Mouse (Mus musculus) T-helper 2 cell (primary cell): ENCODE data around the gene B3gnt8.

Source experiments
- in situ Hi-C: fragments of 300-600 bp; cut with MboI, MseI; formaldehyde crosslinking; loops from one replicate; pipeline ENCODE4 v1.15.1; 2025; ENCODE audit warnings: high pct_unique_total_duplicates

B3gnt8 gene

DNA sequence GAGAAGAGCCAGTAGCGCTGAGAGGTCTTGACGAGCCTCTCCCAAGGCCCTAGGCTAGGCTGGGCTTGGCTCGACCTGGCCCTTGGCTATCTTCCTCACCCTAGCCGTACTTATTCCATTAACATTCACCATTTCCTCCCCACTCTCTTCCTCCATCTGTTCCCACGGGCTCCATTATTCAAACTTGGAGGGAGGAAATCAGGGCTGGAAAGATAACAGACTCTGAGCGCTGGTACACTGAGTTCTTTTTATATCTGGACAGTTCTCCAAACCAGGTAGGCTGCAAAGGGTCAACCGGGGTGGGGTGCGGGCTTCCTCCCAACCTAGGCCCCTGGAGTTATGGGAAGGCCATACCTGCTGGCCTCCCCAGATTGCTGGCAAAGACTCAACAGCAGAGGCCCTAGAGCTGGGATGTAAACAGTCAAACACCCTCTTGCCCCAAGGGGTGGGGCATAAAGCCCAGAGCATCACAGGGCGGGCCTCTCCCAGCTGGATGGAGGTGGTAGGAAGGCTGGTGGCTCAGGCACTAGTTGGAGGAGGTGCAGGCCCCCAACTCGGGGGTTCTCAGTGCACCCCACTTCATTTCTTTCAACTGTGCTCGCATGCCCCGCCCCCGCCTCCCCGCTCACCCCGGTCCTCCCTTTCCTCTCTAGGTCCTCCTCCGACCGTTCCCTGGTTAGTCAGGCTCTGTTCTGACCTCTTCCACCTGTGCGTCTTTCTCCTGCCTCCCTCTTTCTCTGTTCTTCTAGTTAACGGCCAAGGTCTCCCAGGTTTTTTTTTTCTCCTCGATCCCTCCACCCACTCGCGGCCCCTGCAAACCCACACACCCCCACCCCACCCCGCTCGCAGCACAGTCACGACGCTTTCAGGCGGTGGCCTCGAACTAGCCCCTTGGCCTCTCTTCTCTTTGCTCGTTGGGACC is at the start of gene B3gnt8:
TSS of gene B3gnt8 (plus strand) at position 146 of the 922 bp plus-strand sequence.
- in situ Hi-C loops, result no loop called here

DNA sequence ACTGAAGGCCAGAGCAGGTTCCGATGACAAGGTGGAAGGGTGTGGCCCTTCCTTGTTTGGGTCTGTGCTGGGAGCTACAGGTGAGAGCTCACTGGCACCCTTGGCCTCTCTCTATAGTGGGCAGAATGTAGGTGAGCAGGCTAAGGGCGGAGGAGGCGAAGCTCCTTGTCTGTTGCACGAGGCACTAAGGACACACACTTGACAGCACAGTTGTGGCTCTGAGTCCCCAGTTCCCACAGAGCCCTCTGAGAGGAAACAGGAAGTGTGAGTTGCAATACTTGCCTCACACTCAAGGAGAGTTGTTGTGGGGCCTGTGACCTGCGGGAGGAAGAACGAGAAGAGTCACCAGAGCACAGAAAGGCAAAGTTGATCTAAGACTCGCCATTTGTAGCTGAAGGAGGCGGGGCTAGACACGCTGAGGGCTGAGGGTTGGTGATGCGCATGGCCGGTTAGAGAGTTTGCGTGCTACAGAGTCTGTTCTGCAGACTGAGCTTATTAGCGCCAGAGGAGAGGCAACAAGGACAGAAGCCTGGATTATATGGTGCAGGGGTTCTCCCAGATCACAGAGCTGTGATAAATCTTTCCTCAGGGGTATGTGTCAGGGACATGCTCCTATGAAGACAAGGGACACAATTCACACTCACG is 49.5 kb upstream of the B3gnt8 start:
- in situ Hi-C loops, result loop anchor here (5.0 kb wide), 1 partner anchor 740 kb away; no protein-coding TSS in a partner anchor

DNA sequence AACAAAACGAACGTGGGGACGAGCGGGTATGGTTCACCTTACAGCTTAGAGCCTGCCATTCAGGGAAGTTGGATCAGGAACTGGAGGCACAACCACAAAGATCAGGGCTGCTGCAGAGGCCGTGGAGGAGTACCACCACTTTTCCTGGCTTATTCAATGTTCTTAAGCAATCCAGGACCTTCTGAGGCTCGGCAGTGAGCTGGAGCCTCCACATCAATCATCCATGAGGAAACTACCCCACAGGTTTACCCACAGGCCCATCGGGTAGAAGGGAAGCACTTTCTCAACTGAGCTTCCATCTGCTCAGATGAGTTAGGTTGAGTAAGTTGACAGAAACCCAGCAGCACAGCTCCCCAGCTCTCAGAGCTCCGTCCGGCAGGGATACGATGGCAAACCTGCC is 47.0 kb upstream of the B3gnt8 start:
- in situ Hi-C loops, result loop anchor here (5.0 kb wide), 1 partner anchor 742 kb away; no protein-coding TSS in a partner anchor

DNA sequence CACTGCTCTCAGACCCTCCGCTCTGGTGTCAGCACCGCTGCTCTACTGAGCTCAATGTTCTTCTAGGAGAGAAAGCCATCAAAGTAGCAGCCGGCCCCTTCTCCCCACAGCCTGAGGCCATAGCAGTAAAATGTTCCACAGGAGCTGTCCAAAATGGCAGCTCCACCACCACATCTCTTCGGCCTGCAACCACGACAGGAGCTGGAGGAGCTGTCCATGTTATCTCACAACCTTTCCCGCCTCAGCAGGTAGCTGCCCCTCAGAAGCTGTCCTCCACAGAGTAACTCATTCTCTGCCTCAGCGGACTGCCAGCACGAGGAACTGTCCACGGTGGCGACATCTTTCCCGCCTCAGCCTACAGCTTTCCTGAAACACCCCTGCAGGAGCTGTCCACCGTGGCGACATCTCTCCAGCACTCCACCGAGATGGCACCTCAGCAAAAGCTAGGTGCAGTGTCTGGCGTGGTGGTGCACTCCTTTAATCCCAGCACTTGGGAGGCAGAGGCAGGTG is 44.1 kb upstream of the B3gnt8 start:
- in situ Hi-C loops, result no loop called here

DNA sequence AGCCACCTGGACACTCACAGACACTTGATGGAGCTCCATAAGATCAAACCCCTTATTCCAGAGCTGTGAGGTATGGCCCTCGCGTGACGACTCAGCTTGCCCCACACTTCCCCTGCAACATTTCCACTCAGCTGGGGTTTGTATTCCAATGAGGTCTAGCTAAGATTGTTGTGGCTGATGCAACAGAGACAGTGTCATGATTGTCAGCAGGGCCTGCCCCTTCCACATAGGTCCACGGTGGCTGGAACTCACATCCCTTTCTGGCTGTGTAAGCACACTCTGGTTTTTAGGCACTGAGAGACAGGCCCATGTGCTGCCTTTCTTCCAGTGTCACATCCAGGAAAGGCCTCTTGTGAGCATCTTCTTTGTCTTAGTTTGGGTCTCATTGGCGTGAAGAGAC is 41.8 kb upstream of the B3gnt8 start:
- in situ Hi-C loops, result no loop called here

DNA sequence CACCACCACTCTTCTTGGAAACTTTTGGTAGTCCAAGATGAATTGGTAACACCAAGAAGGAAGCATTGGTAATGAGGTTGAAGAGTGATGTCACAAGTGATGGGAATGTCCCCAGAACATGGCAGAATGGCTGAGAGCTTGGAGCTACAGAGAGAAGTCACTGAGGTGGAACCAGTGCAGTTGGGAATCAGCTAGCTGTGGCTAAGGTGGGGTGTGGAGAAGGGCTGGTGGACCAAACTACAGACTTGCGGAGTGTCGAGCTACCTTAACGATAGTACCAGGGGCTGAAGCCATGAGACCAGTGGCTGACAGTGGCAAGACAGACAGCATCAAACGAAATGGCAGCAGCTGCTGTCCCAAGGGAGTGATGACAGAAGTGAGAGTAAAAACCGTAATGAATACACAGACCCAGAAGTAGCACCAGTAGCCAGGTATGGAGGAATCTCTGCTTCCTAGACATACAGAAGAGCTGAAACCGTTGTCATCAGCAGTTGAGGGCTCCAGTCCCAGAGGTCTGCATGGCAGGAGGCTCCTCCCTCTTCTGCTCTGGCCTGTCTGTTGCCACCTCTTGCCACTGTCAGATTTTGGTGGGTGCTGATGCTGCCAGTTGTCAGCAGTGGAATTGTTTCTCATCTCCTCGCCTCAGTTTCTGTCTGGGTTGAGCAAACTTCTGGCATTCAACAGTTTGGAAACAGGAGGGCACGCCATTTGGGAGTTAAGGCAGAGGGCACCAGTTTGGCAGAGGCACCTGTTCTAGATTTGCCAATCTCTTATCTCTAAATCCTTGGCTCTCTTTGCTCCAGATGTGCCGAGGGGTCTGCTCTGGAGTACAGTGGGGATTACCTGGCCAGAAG is 40.9 kb upstream of the B3gnt8 start:
- in situ Hi-C loops, result no loop called here

DNA sequence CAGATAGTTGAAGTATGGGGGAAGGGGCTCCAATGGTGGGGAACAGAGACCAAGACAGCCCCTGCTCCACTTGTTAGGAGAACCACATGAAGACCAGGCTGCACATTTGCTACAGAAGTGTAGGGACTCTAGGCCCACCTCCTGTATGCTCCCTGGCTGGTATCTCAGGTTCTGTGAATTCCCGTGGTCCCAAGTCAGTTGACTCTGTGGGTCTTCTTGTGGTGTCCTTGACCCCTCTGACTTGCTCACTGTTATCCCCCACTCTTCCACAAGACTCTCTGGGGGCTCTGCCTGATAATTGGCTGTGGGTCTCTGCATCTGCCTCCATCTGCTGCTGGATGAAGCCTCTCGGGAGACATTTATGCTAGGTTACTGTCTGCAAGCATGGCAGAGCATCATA is 35.2 kb upstream of the B3gnt8 start:
- in situ Hi-C loops, result no loop called here

DNA sequence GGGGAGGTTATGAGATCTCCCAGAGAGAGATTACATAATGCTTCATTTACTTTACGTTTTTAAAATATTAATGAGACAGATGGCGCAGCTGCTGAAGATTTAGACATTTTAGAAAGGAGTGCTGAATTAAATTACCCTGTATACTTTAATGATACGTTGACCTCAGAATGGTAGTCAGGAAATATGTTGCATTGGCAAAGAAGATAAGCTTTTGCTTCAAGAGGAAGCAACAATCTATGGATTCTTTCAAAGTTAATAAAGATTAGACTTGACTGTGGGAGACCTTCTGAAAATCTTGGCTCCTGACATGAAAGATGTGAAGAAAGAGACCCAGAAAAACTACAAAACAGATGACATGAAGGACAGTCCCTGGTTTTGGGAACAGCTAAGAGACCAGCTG is 32.6 kb upstream of the B3gnt8 start:
- in situ Hi-C loops, result no loop called here

DNA sequence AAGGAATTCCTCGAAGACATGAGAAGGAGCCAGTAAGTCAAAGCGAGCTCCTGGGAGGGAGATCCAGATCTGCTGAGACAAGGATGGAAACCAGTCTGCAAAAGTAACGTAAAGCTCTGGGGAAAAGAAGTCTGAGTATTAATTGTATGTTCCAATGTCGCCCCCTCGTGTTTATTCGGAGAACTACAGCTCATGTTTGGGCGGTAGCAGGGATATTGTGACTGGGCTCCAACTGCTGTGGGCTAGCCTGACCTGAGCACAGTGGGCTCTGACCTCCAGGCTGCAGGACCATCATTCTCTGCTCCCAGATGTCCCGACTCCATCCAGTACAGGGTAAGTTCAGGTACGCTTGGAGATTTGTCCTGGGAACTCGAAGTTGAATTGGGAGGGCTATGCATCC is 26.8 kb upstream of the B3gnt8 start:
- in situ Hi-C loops, result loop anchor here (5.0 kb wide), 1 partner anchor 167 kb away; no protein-coding TSS in a partner anchor

DNA sequence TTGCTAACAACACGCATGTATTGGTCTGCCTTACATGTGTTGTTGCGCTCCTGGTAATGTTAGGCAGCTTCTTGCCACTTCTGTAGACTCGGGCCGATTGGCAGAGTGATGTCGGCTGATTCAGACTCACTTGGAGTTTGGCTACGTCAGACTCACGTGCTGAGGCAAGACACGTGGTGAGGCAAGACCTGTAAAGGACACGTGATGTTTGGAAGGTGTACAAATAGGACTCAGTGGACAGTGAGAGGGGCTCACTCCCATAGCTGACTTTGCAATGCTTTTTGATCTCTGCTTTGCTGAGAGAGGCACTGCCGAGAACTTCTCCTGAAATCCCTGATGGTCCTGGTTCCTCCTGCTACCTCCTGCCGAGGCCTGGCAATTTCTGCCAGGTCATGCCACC is 25.8 kb upstream of the B3gnt8 start:
- in situ Hi-C loops, result no loop called here

DNA sequence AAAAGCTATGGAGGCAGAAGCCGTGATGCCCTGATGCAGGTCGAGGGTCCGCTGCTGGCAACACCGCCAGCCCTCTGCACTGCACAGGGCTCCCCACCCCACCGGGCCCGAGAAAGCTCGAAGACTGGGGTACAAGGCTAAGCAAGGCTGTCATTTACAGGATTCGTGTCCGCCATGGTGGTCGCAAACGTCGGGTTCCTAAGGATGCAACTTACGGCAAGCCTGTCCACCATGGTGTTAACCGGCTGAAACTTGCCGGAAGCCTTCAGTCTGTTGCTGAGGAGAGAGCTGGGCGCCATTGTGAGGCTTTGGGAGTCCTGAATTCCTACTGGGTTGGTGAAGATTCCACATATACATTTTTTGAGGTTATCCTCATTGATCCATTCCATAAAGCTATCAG is 25.1 kb upstream of the B3gnt8 start:
- in situ Hi-C loops, result no loop called here

DNA sequence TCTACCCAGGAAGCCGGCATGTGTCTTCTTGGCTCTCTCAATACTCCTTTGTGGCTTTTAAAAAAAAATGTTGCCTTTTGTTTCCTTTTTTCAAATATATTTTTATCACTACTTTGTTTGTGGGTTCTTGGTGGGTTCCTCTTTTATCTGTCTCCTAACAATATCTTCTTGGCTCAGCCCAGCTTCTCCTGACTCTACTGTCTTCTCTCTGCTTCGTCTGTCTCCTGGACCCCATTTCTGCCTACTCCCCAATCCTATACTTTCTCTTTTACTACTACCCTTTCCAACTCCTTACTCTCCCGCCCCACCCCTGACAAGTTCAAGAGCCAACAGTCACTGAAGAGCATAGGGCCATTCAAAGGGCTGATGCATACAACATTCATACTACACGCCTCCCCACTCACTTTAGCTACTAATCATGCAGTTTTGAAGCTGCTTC is 19.8 kb upstream of the B3gnt8 start:
- in situ Hi-C loops, result no loop called here

DNA sequence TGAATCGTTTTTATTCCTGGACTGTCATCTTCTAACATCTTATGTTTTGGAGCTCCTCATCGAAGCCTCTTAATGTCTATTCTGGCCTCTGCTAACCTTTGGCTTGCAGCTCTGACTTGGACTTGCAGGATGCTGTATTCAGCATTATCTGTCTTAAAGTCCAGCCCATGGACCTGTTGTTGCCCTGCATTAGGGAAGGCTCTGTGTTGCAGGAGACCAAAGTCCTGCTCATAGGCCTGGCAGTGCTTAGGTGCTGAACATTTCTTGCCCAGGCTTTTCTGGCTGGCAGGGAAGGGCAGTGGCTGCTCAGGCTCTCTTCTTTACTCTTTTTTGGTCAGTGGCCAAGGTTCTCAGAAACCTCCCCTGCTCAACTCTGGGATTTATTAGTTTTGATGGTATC is 19.3 kb upstream of the B3gnt8 start:
- in situ Hi-C loops, result no loop called here

DNA sequence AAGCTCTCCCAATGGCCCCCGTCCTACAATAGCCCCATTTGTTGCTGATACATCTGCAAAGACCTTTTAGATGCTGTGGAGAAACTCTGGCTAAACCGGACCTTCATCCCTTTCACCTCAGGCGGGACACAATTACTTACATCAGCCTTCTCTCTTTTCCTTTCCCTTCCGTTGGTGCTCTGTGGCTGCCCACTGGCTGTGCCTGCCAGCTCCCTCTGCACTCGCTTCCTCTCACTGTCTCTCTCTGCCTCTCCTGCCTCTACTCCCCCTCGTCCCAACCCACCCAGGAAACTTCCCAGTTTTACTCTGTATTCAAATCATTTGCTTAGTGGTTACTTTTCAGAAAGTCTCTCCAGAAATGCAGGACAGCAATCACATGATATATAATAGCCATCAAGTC is 16.4 kb upstream of the B3gnt8 start:
- in situ Hi-C loops, result loop anchor here (5.0 kb wide), 1 partner anchor 47 kb away; the partner anchor contains the start of genes Bckdha and Exosc5

DNA sequence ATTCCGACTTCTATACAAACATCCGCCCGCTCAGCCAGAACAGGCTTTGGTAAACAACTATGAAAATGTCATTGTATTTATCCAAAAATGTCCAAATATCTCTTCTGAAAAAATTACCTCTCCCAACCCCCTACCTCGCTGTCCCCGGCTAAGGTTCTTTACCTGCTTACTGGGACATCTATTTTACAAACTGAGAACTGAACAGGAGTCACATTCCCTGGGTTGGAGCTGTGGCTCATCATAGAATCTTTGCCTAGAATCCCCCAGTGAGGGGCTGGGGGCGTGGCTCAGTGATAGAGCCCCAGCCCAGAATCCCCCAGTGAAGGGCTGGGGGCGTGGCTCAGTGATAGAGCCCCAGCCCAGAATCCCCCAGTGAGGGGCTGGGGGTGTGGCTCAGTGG is 15.0 kb upstream of the B3gnt8 start:
- in situ Hi-C loops, result loop anchor here (5.0 kb wide), 1 partner anchor 46 kb away; the partner anchor contains the start of genes Bckdha and Exosc5

DNA sequence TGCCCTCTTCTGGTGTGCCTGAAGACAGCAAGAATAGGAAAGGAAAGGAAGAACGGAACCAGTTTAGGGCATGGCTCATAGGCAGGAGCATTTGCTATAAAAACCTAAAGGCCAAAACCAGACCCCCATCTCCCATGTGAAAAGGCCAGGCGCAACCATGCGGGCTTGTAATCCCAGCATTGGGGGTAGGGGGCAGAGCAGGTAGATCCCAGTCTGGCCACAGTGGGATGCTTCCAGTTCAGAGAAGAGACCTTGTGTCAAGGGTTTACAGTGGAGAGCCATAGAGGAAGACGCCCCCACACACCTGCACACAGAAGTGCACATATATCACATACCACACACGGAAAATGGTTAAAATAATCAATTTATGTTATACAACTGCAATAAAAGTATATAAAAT is 12.4 kb upstream of the B3gnt8 start:
- in situ Hi-C loops, result loop anchor here (5.0 kb wide), 1 partner anchor 43 kb away; the partner anchor contains the start of genes Bckdha and Exosc5

DNA sequence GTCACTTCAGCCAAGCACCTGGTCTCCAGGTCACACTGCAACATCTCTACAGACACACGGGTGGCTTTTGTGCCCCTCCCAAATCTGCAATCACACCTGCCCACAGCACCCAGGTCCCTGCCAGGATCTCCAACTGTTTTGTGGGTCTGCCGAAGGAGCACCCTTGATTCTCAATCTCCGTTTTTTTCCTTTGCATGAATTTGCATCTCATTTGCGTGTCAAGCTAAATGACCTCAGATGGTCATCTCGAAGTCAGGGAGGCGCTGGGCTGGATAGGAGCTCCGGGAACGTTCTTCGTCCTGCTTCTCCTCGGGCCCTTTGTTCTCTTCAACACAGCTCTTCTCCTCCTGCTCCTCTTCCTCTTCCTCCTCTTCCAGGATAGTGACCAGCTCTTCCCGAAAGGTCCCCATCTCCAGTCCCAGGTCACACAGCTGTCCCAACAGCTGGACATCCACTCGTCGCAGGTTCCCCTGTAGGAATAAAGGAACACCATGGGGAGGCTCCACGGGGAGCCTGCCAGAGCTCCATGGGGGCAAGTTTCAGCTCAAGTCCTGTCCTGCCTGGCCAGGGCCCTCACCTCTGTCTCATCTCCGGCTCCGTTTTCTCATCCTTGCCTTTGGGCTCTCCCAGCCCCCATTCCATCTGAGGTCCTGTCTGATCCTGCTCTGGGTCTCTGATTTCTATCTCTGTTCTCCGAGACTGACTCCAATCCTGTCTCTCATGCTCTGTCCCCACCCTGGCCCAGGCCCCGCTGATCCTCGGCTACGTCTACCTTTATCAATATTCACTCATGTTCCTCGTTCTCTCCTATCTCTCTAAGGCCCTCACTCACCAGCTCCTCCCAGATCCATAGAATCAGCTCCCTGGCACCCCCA is 11.4 kb upstream of the B3gnt8 start:
- in situ Hi-C loops, result loop anchor here (5.0 kb wide), 1 partner anchor 42 kb away; the partner anchor contains the start of genes Bckdha and Exosc5

DNA sequence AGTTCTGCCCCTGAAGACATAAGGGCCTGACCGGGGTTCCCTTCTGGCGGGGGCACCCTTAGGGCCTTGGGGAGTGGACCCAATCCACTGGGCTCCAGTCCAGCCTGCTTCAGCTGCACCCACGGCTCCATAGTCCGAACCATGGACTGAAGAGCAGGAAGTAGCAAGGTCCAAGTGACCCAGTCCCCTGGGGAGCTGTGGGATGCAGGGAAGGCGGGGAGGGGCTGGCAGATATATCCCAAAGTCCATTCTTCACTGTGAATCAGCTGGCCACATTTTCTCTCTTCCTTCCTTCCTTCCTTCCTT is 10.8 kb upstream of the B3gnt8 start, which contains the start of gene Erich4:
TSS of gene Erich4 (minus strand) at position 187 of the 306 bp plus-strand sequence.
- in situ Hi-C loops, result no loop called here

DNA sequence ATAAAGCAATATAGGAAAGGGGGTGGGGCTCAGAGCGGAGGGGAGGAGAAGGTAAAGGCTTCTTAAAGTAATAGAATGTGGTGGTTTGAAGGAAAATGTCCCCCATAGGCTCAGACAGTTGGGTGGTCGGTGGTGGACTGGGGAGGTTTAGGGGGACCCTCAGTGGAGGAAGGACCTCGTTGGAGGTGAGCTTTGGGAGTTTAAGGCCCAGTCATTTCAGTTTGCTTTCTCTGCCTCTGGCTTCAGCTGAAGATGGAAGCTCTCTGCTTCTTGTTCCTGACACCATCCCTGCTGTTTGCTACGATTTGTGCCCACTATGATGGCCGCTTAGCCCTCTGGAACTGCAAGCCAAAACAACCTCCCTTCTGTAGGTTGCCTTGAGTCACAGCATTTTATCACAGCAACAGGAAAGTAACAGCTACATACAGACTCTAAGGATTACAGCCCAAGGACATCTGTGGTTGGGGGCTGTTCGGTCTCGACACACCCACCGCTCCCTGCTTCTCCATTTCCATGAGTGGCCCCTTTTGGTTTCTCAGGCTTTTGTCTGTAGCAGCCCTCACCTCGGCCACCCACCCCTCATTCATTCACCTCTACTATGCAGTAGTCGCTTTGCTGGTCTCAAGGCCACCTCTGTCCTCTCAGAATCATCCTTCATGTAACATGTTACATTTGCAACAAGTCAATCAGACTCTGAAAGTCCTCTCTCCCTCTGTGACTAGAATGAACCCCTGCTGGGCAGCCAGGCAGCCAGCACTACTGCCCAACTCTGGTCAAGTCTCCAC is 8.9 kb upstream of the B3gnt8 start:
- in situ Hi-C loops, result no loop called here
